Mouse (Mus musculus) testis, postnatal 10 days (tissue): ENCODE results near the gene Kcnip3.

Source experiments
- DNase-seq: peaks from one replicate; pipeline ENCODE4 v3.0.0; 2021; ENCODE audit warnings: low spot score

The Kcnip3 gene

DNA sequence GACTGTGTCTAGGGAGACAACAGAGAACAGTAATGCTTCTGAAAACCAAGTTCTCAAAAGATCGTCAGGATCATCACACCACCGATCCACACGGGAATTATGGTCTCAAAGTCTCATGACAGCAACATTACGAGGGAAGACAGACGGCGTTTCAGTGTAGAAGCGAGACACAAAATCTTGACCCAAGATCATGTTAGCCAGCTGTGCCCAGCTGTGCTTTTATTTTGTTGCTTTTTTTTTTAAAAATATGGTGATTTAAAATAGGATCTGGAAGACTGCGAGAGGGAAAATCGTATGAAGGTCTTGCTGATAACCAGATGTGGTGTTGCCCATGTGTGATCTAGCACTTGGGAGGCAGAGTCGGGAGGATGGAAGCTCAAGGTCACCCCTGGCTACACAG lies 51.2 kb downstream of the Kcnip3 start:
- no peak for DNase-seq

DNA sequence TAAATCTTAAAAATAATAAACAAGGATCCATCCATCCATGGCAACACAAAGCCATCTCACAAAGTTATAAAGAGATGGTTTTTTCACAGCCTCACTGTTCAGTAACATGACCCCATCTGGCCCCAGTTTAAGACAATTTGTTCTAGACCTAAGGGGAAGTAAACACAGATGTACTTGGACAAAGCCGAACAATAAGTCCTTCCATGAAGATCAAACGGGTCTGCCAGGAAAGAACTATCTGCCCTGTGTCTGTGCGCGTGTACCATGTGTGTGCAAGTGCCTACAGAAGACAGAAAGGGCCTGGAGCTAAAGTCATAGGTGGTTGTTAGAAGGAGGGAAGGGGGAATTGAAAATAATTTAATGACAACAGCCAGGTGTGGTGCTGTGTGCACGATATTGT lies 51.7 kb downstream of the Kcnip3 start:
- no peak for DNase-seq

DNA sequence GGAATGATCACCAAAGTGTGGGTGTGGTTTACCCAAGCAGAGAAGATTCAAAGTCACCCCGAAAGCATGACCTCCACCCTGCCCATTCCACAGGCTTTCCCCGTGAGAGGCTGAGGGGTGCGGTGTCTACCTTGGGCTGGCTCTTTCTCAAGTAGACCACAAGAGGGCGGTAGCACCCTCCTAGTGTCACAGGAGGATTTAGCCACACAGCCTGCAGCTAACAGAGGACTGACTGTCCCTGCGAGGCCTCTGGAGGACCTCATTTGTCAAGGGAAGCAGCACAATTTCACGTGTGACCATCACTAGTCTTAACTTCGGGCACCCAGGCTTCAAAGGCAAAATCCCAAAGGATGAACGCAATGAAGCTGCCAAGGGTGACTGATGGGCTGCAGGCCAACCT lies 59.6 kb downstream of the Kcnip3 start:
- peak; percentile 75 for DNase-seq

GRCm38 (mm10) chr2:127461351-127461750 lies 60.5 kb downstream of the Kcnip3 start:
- no peak for DNase-seq

DNA sequence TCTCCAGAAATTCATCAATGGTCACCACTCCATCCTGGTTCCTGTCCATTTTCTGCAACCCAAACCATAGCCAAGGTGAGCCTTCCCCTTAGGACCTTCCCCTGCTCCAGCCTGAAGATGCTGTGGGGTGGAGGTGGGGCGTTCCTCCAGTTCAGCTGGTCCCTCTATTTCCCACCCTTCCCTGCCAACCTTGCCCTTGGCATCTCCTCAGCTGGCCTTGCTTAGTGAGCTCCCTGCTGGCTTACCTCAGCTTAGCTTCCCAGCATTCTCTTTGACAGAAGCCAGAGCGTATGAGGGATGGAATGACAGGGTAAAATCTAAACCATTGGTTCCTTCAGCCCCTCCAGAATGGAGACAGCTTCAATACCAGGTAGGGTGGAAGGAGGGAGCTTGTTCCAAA lies 62.6 kb downstream of the Kcnip3 start:
- DNase-seq: no peak

DNA sequence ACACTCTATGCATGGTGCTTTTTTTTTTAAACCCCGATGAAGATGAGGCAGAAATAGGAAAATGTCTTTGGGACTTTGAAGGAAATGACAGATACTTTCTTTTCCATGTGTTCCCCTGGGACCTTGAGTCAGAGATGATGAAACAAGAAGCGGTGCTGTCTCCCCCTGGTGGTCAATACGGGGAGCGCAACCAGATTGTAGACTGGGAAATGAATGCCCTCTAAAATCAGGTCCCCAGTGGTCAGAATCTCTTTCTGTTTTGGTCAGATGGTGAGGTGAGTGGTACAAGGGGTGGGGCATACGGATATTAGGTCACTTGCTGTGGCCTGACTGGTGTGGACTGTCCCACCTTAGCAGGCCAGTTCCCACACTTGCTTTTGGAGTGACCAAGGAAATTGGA lies 68.1 kb downstream of the Kcnip3 start:
- DNase-seq: peak; percentile 83

GRCm38 (mm10) chr2:127453141-127453540 lies 68.8 kb downstream of the Kcnip3 start:
- no peak for DNase-seq

DNA sequence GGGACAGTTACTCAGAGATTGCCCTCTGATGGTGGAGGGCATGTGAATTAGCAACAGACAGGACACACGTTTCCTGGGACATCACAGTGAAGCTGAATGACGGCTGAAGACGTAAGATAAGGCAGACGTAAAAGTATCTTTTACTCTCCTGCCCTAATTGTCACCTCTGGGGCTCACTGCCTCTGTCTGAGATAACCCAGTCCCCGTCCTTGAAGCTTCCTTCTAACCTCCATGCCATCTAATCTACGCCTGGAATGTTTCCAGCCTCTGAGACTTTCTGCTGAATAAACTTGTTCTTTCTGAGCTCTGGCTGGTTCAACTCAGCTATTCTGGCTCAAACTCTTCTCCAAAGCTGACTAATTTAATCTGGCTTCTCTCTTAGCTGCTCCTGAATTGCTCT lies 70.1 kb downstream of the Kcnip3 start:
- DNase-seq: no peak

- DNase-seq: peak; percentile 68
Measured at GRCm38 (mm10) chr2:127449691-127450090, 72.2 kb downstream of the Kcnip3 start.

DNA sequence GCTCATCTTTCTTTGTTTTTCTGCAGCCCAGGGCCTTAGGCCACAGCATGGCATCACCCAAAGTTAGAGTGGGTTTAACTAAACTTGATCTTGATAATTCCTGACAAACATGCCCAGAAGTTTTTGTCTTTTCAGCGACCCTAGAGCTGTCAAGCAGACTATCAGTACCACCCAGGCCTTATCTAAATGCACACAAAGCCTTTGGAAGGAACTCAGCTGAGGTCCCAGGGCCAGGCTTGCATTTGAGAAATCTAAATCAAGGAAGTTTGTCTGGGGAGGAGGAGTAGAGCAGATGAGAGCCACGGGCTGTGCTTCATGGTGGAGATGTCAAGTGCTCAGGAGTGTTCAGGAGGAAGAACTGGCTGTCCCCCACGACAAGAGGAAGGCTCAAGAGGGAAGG lies 75.0 kb downstream of the Kcnip3 start:
- DNase-seq: no peak

DNA sequence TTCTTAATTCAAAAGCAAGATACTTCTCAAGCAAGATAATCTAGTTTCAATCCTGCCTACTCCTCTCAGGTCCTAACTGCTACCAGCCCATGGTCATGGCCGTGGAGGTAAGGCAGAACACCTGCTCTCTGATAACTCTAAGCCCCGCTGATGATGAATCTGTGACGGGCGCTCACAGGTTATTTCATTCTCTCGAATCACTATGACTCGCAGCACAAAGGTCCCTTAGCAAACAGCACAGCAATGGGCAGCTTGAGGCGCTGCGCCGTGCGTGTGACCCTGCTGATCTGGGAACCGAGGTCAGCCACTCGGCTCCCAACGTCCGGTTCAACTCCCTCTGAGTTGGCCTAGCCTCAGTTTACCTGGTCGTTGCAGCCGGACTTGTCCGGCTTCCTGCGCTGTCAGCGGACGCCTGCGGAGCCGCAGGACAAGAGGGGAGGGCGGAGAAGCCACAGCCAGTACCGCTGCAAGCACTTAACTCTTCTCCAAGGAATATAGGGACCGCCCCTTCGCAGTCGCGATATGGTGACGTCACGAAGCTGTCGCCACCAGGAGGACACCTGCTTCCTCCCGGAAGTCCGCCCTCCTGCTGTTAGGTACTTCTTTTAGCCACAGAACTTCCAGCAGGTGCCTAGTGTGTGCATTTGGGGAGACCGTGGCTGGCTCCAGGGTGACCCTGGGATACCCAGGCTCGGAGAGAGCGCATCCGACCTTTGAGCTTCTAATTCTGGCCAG lies 77.7 kb downstream of the Kcnip3 start, which contains the start of gene Fahd2a:
Gene Fahd2a (minus strand): TSS at position 511 of the 735 bp plus-strand sequence.
- DNase-seq: peak; percentile 91

DNA sequence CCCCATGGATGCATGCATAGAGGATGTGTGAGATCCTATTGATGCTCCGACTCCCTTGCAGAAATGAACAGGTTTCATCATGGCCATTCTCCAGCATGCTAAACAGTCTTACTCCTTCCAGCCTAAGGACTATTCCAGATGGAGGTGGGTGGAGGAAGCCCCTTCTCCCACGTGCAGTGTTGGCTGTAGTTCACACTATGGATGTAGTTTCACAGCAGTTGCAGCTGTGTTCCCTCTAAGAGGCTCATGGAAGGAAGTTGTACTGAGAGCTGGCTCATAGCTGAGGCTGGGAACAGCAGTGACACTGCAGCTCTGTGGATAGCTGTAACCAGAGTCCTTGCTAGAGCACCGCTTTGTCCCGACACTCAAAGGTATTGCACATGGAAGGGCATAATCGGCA lies 84.2 kb downstream of the Kcnip3 start:
- DNase-seq: no peak

- no peak for DNase-seq
Measured at GRCm38 (mm10) chr2:127435554-127435953, 86.3 kb downstream of the Kcnip3 start.

GRCm38 (mm10) chr2:127435135-127435534 lies 86.8 kb downstream of the Kcnip3 start:
- DNase-seq: peak; percentile 62

DNA sequence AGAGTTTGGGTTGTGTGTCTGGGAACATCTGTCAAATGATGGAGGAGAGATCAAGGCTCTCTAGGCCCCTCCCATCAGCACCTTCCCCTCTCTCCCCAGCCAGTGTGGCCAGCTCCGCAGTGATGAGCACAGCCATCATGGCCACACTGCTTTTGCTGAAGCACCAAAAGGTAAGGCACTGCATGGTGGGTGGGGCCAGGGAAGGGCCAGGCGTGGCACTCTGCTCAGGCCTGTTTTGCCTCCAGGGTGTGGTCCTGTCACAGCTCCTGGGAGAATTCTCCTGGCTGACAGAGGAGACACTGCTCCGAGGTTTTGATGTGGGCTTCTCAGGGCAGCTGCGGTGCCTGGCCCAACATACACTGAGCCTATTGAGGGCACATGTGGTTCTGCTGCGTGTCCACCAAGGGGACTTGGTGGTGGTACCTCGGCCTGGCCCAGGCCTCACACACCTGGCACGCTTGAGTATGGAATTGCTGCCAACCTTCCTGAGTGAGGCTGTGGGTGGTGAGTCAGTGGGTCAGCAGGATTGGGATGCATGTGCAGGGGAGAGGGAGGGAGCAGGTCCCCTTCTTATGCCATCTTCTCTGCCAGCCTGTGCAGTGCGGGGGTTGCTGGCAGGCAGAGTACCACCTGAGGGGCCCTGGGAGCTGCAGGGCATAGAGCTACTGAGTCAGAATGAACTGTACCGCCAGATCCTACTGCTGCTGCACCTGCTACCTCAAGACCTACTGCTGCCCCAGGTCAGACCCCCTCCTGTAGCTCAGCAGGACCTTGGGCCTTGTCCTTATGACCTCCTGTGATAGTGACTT lies 88.2 kb downstream of the Kcnip3 start:
- DNase-seq: no peak

DNA sequence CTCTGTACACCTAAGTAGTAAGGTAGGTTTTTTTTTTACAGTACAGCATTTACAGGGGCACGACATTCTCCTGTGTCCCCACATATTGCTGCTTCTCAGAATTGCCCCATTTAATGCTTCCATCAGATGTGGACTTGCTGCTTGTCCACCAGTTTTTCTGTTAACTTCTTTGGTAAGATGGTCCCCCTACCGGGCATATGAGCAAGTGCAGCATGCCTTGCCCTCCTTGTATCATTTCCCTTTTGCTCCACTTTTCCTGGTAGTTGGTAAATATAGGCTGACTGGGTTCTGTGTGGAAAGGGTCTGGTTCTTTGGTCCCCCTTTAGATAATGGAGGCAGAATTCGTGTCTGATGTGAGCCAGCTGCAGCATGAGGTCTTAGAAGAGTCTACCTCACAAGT lies 91.7 kb downstream of the Kcnip3 start:
- DNase-seq: peak; percentile 56

GRCm38 (mm10) chr2:127424977-127425376 lies 96.9 kb downstream of the Kcnip3 start, which contains the start of gene Gpat2:
Gene Gpat2 (plus strand): TSS chr2:127425199.
- peak; percentile 56 for DNase-seq

DNA sequence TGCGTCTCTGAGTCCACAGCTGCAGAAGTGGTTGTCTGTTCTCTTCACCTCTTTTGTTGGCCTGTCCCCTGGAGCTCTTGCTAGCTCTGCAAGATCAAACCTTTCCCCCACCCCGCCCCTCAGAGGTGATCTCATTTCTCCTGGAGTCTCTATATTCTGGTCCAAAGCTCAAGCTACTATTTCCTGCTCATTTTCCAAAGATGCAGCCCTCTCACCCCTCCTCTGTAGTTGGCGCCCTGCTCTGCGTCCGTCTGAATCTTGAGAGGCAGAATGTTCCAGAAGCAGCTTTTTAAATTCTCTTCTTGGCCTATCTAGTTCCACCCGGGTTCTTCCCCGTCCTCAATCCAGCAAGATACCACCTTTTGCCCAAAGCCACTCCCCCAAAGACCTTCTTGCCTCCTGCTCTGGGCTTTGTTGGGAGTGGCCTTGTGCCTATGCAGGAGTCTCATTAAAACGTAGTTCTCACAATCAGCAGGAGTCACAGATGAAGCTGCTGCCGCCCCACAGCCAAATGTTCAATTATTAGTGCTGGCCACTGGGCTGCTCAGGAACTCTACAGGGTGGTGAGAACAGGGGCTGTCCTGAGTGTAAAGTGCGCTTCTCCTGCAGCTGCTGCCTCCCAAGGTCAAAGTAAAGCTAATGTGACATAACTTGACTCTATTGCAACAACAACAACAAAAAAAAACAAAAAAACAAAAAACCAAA lies 103.5 kb downstream of the Kcnip3 start:
- no peak for DNase-seq

- DNase-seq: no peak
Measured at GRCm38 (mm10) chr2:127416706-127417105, 105.2 kb downstream of the Kcnip3 start.

- no peak for DNase-seq
Measured at GRCm38 (mm10) chr2:127415806-127416205, 106.1 kb downstream of the Kcnip3 start.

- DNase-seq: no peak
Measured at GRCm38 (mm10) chr2:127411126-127411525, 110.8 kb downstream of the Kcnip3 start.
